Mouse (Mus musculus): Measurements from ENCODE around the gene Slc7a10. TPM values are rescaled to one million over a fixed set of nuclear protein-coding genes. Genes with fewer than 3 reads are reported as not detected.

The Slc7a10 gene
- total and polyA plus RNA-seq, 2 experiments from 2014 or later = 24.1 to 39.1 TPM

GRCm38 (mm10) chr7:35156561-35157477 lies 29.4 kb upstream of the Slc7a10 start:
- no peaks in the 10 kb centered on the region for H3K4me1 ChIP-seq (ENCODE audit: insufficient read depth, low read length)
- H3K4me3 ChIP-seq (ENCODE audit: low read depth, low read length) = no peak overlapping the region
- H3K27ac ChIP-seq (ENCODE audit: low read depth, low read length) = no peak overlapping the region
- H3K27me3 ChIP-seq (ENCODE audit: insufficient read depth, low read length) = peaks cover 6% of the 10 kb centered on the region; the same call in 1 of the 2 replicates
- no peak for TF ChIP-seq CTCF (IDR thresholded peaks at IDR 0.05)
- WGBS = 79% methylated on average over 16 of the region's 16 CpGs
- ATAC-seq (ENCODE audit: low FRiP score) = no peak
- no peak overlapping the region for H3K4me2 ChIP-seq (ENCODE audit: low read depth, low read length, poor library complexity, severe bottlenecking)
- H3K36me3 ChIP-seq (ENCODE audit: insufficient read depth, low read length) = no peaks in the 10 kb centered on the region
- no peak overlapping the region for H3K9ac ChIP-seq (replicated peaks; ENCODE audit: low read length, poor library complexity, severe bottlenecking)
- no peaks in the 10 kb centered on the region for H3K9me3 ChIP-seq (ENCODE audit: low read length)
- DNase-seq (ENCODE audit: low spot score) = no peak

DNA sequence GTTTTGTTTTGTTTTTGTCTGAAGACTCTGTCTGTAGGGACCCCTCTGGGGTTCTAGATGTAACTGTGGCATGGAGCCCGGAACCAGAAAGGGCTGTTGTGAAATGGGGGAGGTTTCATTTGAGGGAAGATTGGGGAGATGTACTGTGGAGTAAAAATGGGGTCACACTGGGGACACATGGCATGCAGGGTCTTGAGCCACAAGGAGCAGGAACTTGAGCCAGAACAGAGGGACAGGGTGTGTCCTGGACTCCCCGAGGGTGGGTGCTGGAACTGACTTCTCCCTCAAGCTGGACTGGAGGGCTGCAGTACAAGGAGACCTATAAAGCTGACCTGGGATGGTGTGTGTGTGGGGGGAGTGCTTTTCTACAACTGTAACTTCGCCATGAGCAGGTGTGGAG lies 28.7 kb upstream of the Slc7a10 start:
- 82% methylated on average over 3 of the region's 3 CpGs for WGBS
- no peaks in the 10 kb centered on the region for H3K4me1 ChIP-seq (ENCODE audit: insufficient read depth, low read length)
- no peak overlapping the region for H3K4me2 ChIP-seq (ENCODE audit: low read depth, low read length, poor library complexity, severe bottlenecking)
- ATAC-seq (ENCODE audit: low FRiP score) = no peak
- DNase-seq (ENCODE audit: low spot score) = no peak
- peaks cover 6% of the 10 kb centered on the region; the same call in 1 of the 2 replicates for H3K27me3 ChIP-seq (ENCODE audit: insufficient read depth, low read length)
- H3K36me3 ChIP-seq (ENCODE audit: insufficient read depth, low read length) = no peaks in the 10 kb centered on the region
- TF ChIP-seq CTCF (IDR thresholded peaks at IDR 0.05) = no peak
- no peaks in the 10 kb centered on the region for H3K9me3 ChIP-seq (ENCODE audit: low read length)
- H3K4me3 ChIP-seq (ENCODE audit: low read depth, low read length) = no peak overlapping the region
- H3K9ac ChIP-seq (replicated peaks; ENCODE audit: low read length, poor library complexity, severe bottlenecking) = no peak overlapping the region
- H3K27ac ChIP-seq (ENCODE audit: low read depth, low read length) = no peak overlapping the region

DNA sequence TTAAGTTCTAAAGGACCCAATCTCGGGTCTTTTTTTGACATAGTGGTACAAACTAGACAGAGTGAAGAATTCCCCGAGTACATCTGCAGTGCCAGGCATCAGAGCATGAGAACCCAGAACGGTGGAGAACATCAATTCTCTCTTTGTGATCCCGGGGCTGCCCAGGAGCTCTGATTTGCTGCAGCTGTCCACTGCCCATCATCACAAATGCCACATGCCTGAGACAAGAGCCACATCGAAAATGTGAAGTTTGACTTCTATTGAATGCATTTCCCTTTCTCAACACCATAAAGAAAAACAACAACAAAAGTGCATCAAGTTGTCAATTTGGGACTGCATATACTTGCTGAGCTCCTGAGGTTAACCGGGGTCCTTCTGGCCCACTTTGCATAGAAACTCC lies 23.7 kb upstream of the Slc7a10 start:
- Histone ChIP-seq H3K27me3 (ENCODE audit: insufficient read depth, low read length) (no peaks in the 10 kb centered on the region), H3K36me3 (ENCODE audit: insufficient read depth, low read length) (no peaks in the 10 kb centered on the region), H3K27ac (ENCODE audit: low read depth, low read length) (no peak overlapping the region), H3K9me3 (ENCODE audit: low read length) (no peaks in the 10 kb centered on the region), H3K4me2 (ENCODE audit: low read depth, low read length, poor library complexity, severe bottlenecking) (no peak overlapping the region), H3K9ac (replicated peaks; ENCODE audit: low read length, poor library complexity, severe bottlenecking) (no peak overlapping the region), H3K4me3 (ENCODE audit: low read depth, low read length) (no peak overlapping the region), H3K4me1 (ENCODE audit: insufficient read depth, low read length) (no peaks in the 10 kb centered on the region)
- WGBS = 84% methylated on average over 6 of the region's 6 CpGs
- ATAC-seq (ENCODE audit: low FRiP score) = no peak
- no peak for DNase-seq (ENCODE audit: low spot score)
- TF ChIP-seq CTCF (IDR thresholded peaks at IDR 0.05) = no peak

DNA sequence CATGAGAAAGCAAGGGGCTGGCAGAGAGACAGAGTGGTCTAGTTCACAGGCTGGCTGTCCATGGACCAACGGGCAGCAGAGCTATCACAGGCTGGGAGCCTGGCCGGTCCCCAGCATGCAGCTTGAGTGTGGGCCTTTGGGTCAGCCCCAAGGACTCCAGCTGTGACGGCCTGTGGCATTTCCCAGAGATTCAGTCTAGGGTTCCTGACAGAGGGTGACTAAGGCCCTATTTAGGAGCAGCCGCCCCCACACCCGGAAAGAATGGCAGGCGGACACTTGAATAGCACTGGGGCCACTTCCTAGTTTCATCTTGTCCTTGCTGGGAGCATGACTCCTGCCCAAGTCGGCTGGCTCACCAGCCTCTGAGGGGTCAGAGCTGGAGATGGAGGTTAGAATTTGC lies 22.6 kb upstream of the Slc7a10 start:
- H3K9ac ChIP-seq (replicated peaks; ENCODE audit: low read length, poor library complexity, severe bottlenecking) = no peak overlapping the region
- H3K27ac ChIP-seq (ENCODE audit: low read depth, low read length) = no peak overlapping the region
- ATAC-seq (ENCODE audit: low FRiP score) (no peak), DNase-seq (ENCODE audit: low spot score) (no peak)
- H3K4me2 ChIP-seq (ENCODE audit: low read depth, low read length, poor library complexity, severe bottlenecking) = no peak overlapping the region
- H3K4me3 ChIP-seq (ENCODE audit: low read depth, low read length) = no peak overlapping the region
- WGBS = 74% methylated on average over 7 of the region's 7 CpGs
- no peaks in the 10 kb centered on the region for H3K9me3 ChIP-seq (ENCODE audit: low read length)
- H3K36me3 ChIP-seq (ENCODE audit: insufficient read depth, low read length) = no peaks in the 10 kb centered on the region
- no peaks in the 10 kb centered on the region for H3K27me3 ChIP-seq (ENCODE audit: insufficient read depth, low read length)
- TF ChIP-seq CTCF (IDR thresholded peaks at IDR 0.05) = no peak
- no peaks in the 10 kb centered on the region for H3K4me1 ChIP-seq (ENCODE audit: insufficient read depth, low read length)

DNA sequence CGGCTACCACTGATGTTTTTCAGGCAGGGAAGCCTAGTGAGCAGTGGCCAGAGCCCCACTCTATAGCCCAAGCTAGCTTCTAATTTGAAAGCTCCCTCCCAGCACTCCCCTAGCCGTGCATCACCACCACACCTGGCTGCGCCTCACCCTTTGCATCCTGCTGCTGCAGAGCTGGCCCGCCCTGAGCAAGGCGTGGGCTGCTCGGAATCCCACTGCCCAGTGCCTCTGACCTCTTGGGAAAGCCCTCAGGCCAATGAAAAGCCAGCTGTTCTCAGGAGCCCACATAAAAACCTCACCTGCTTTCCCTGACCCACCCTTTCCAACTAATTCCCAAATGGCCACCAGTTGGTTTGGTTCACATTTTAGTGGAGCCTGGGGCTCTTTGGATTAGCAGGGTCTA lies 22.1 kb upstream of the Slc7a10 start:
- WGBS = 79% methylated on average over 6 of the region's 6 CpGs
- H3K4me1 ChIP-seq (ENCODE audit: insufficient read depth, low read length) = no peaks in the 10 kb centered on the region
- H3K4me3 ChIP-seq (ENCODE audit: low read depth, low read length) = no peak overlapping the region
- TF ChIP-seq CTCF (IDR thresholded peaks at IDR 0.05) = no peak
- H3K4me2 ChIP-seq (ENCODE audit: low read depth, low read length, poor library complexity, severe bottlenecking) = no peak overlapping the region
- no peak overlapping the region for H3K9ac ChIP-seq (replicated peaks; ENCODE audit: low read length, poor library complexity, severe bottlenecking)
- ATAC-seq (ENCODE audit: low FRiP score) (no peak), DNase-seq (ENCODE audit: low spot score) (no peak)
- no peak overlapping the region for H3K27ac ChIP-seq (ENCODE audit: low read depth, low read length)
- H3K27me3 ChIP-seq (ENCODE audit: insufficient read depth, low read length) = no peaks in the 10 kb centered on the region
- no peaks in the 10 kb centered on the region for H3K9me3 ChIP-seq (ENCODE audit: low read length)
- H3K36me3 ChIP-seq (ENCODE audit: insufficient read depth, low read length) = no peaks in the 10 kb centered on the region

DNA sequence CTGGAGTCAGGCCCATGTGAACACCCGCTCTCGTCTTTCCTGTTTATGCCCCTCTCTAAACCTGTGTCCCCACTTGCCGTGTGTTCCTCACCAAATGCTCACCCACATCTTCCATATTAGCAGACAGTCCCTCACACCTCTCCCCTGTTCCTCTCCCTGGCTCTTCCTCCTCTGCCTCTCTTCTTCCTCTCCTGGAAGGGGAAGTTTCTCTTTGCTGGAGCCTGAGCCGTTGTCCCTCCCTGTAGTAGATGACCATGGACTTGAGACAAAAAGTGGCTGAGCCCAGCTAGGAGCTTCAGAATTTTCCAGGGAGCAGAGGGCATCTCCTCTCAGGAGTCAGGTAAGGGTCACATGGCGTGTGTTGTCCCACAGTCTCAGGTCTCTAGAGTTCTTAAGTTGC lies 19.2 kb upstream of the Slc7a10 start:
- Histone ChIP-seq H3K9me3 (ENCODE audit: low read length) (no peaks in the 10 kb centered on the region), H3K4me2 (ENCODE audit: low read depth, low read length, poor library complexity, severe bottlenecking) (no peak overlapping the region), H3K27ac (ENCODE audit: low read depth, low read length) (no peak overlapping the region), H3K4me3 (ENCODE audit: low read depth, low read length) (no peak overlapping the region), H3K4me1 (ENCODE audit: insufficient read depth, low read length) (no peaks in the 10 kb centered on the region), H3K36me3 (ENCODE audit: insufficient read depth, low read length) (no peaks in the 10 kb centered on the region), H3K27me3 (ENCODE audit: insufficient read depth, low read length) (0 out of 2 replicates have a peak, but pooled peaks cover 3% of the 10 kb centered on the region), H3K9ac (replicated peaks; ENCODE audit: low read length, poor library complexity, severe bottlenecking) (no peak overlapping the region)
- TF ChIP-seq CTCF (IDR thresholded peaks at IDR 0.05) = no peak
- ATAC-seq (ENCODE audit: low FRiP score) (no peak), DNase-seq (ENCODE audit: low spot score) (no peak)
- 69% methylated on average over 4 of the region's 5 CpGs for WGBS

Data from midbrain, postnatal 0 days (tissue).